Mouse (Mus musculus) kidney, embryonic 16.5 days (tissue): Measurements from ENCODE around the gene Pigv. TPM values are rescaled to one million over a fixed set of nuclear protein-coding genes. Genes with fewer than 3 reads are reported as not detected.

Source experiments
- ATAC-seq: fragments of 200-750 bp; cut with Nextera tagmentation; 2 replicates; pipeline ENCODE4 v1.8.0; 2017; ENCODE audit warnings: moderate TSS enrichment; ENCODE audit not compliant: low FRiP score, low TSS enrichment
- H3K27ac ChIP-seq: fragments of 300-500 bp; sonication (generic); 2 replicates; pipeline ENCODE4 v1.5.1; 2014; ENCODE audit warnings: low read length
- H3K27me3 ChIP-seq: fragments of 300-500 bp; sonication (generic); 2 replicates; pipeline ENCODE4 v1.6.1; 2014; ENCODE audit warnings: low read length, control low read depth, mixed read lengths; ENCODE audit not compliant: insufficient read depth
- H3K36me3 ChIP-seq: fragments of 300-500 bp; sonication (generic); 2 replicates; pipeline ENCODE4 v1.6.1; 2014; ENCODE audit warnings: low read length, control low read depth, mixed read lengths; ENCODE audit not compliant: insufficient read depth
- H3K4me1 ChIP-seq: fragments of 300-500 bp; sonication (generic); 2 replicates; pipeline ENCODE4 v1.6.1; 2014; ENCODE audit warnings: low read length, control low read depth, mixed read lengths; ENCODE audit not compliant: insufficient read depth
- H3K4me2 ChIP-seq: fragments of 300-500 bp; sonication (generic); replicated peaks from 2 replicates; pipeline ENCODE4 v1.6.1; 2014; ENCODE audit warnings: low read depth, low read length
- H3K4me3 ChIP-seq: fragments of 300-500 bp; sonication (generic); 2 replicates; pipeline ENCODE4 v1.5.1; 2014; ENCODE audit warnings: mild to moderate bottlenecking, low read length
- H3K9ac ChIP-seq: fragments of 300-500 bp; sonication (generic); replicated peaks from 2 replicates; pipeline ENCODE4 v1.6.1; 2014; ENCODE audit warnings: low read length
- H3K9me3 ChIP-seq: fragments of 300-500 bp; sonication (generic); 2 replicates; pipeline ENCODE4 v1.6.1; 2016; ENCODE audit warnings: low read length, control low read depth
- WGBS: fragments of 180-500 bp; shearing (Covaris S2); extraction: QIAGEN DNeasy Blood & Tissue Kit; methylation state at CpG from one replicate; pipeline ENCODE4 v1.1.7; 2014; 5-methylcytosine and 5-hydroxymethylcytosine counted together
- microRNA-seq: library from miRNA; unstranded; fragments of <30 nt; microRNA quantifications from one replicate; pipeline ENCODE4, GENCODE M21; 2016
- polyA plus RNA-seq: library from polyadenylated mRNA; unstranded; fragments of >200 nt; fragmentation: Nextera tagmentation; extraction: Ambion mirVana; gene quantifications from 2 replicates; pipeline ENCODE4 v1.2.1, GENCODE M21; 2015

Pigv gene
- polyA plus RNA-seq, 1 experiment from 2014 or later = 19.2 TPM

- Histone ChIP-seq H3K9me3 (peaks cover 4% of the 10 kb centered on the region), H3K4me1 (no peaks in the 10 kb centered on the region), H3K27ac (no peak overlapping the region), H3K4me3 (no peak overlapping the region), H3K36me3 (peaks cover 37% of the 10 kb centered on the region), H3K4me2 (no peak overlapping the region), H3K27me3 (no peaks in the 10 kb centered on the region), H3K9ac (no peak overlapping the region)
- no peak for ATAC-seq
- 96% methylated on average over 5 of the region's 5 CpGs for WGBS
Measured at GRCm38 (mm10) chr4:133611815-133612214, 60.6 kb downstream of the Pigv start.

Small RNA genes within 50 kb of the gene (microRNA-seq; reads per million reads assigned to microRNA genes)
- 0.63 reads per million for gene Mir7227

Other genes starting within 250 kb of the Pigv start
- 1.6 TPM in 2 replicates for gene Tent5b, start 192.5 kb downstream of the Pigv start, polyA plus RNA-seq
- gene Trnp1, start 174.1 kb downstream of the Pigv start, polyA plus RNA-seq = 0.41 and 0.75 TPM in 2 replicates
- gene Kdf1, start 153.7 kb downstream of the Pigv start, polyA plus RNA-seq = 26.9 and 29.6 TPM in 2 replicates
- 293 and 321 TPM in 2 replicates for gene Nudc, start 126.7 kb downstream of the Pigv start, polyA plus RNA-seq
- 0.57 and 0.97 TPM in 2 replicates for gene Nr0b2, start 119.3 kb downstream of the Pigv start, polyA plus RNA-seq
- 7.5 and 8.3 TPM in 2 replicates for gene Gpatch3, start 97.9 kb downstream of the Pigv start, polyA plus RNA-seq
- gene Gpn2, start 88.3 kb downstream of the Pigv start, polyA plus RNA-seq = 20.9 and 21.0 TPM in 2 replicates
- 20.7 and 21.4 TPM in 2 replicates for gene Sfn, start 70.5 kb downstream of the Pigv start, polyA plus RNA-seq
- 2.4 and 4.4 TPM in 2 replicates for gene Zdhhc18, start 22.5 kb downstream of the Pigv start, polyA plus RNA-seq
- gene Arid1a, start 84.1 kb upstream of the Pigv start, polyA plus RNA-seq = 30.5 and 35.0 TPM in 2 replicates
- gene Rps6ka1, start 215.2 kb upstream of the Pigv start, polyA plus RNA-seq = 52.0 and 53.4 TPM in 2 replicates